Mouse (Mus musculus): ENCODE measurements around the gene Wdr18. TPM values are rescaled to one million over a fixed set of nuclear protein-coding genes. Genes with fewer than 3 reads are reported as not detected.

Wdr18 gene
- total and polyA plus RNA-seq, 3 experiments: 54.2 to 92.1 (median 70.8) TPM

DNA sequence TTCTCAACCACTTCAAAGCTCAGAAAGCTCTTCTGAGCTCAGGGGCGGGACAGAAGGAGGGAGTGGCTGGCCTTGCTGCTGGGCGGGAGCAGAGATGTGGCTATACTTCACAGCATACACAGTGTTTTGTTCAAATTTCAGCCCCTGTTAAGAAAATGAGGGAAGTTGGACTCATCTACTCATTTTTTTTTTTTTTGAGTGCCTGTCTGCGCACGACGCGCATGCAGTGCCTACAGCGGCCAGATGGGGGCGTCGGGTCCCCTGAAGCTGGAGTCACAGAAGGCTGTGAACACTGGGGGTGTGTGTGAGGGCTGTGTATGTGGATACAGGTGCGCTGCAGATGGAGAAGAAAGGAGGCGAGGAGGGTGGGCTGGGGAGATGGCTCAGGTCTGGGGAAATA lies 27.0 kb downstream of the Wdr18 start (continued):
- TF ChIP-seq E2F4 (IDR thresholded peaks at IDR 0.05; ENCODE audit: insufficient replicate concordance, low read depth, low read length): 0 out of 2 replicates have a peak, but pooled peaks have one; percentile 19
- TF ChIP-seq NELFE (IDR thresholded peaks at IDR 0.05; ENCODE audit: low read depth, low read length): no peak
- TF ChIP-seq MYC (IDR thresholded peaks at IDR 0.05; ENCODE audit: low read depth, low read length): no peak
- no peak for TF ChIP-seq CHD1 (IDR thresholded peaks at IDR 0.05; ENCODE audit: low read depth, low read length)
- no peak for TF ChIP-seq MEF2A (IDR thresholded peaks at IDR 0.05; ENCODE audit: borderline replicate concordance, low read depth, low read length)
- TF ChIP-seq ETS1 (conservative IDR thresholded peaks at IDR 0.05; ENCODE audit: low read depth, low read length): no peak
- TF ChIP-seq RAD21 (IDR thresholded peaks at IDR 0.05; ENCODE audit: low read depth, low read length): peak; percentile 65
- no peak for TF ChIP-seq IRF4 (IDR thresholded peaks at IDR 0.05; ENCODE audit: low read depth, low read length)
- TF ChIP-seq SMC3 (IDR thresholded peaks at IDR 0.05; ENCODE audit: low read depth, low read length): peak; percentile 72
- TF ChIP-seq JUND (conservative IDR thresholded peaks at IDR 0.05; ENCODE audit: low read depth, low read length): no peak
- no peak for TF ChIP-seq ELF1 (IDR thresholded peaks at IDR 0.05; ENCODE audit: low read depth, low read length)
- no peak for TF ChIP-seq POLR2AphosphoS2 (IDR thresholded peaks at IDR 0.05; ENCODE audit: low read depth, low read length)
- TF ChIP-seq NRF1 (IDR thresholded peaks at IDR 0.05; ENCODE audit: low read depth, low read length): peak; percentile 70
- no peak for TF ChIP-seq TCF12 (IDR thresholded peaks at IDR 0.05; ENCODE audit: low read depth, low read length)
- TF ChIP-seq USF2 (conservative IDR thresholded peaks at IDR 0.05; ENCODE audit: low read depth, low read length): no peak
- TF ChIP-seq POLR2A (IDR thresholded peaks at IDR 0.05; ENCODE audit: low read depth, low read length): 0 out of 2 replicates have a peak, but pooled peaks have one; percentile 15
- no peak for TF ChIP-seq UBTF (IDR thresholded peaks at IDR 0.05; ENCODE audit: low read depth, low read length)

DNA sequence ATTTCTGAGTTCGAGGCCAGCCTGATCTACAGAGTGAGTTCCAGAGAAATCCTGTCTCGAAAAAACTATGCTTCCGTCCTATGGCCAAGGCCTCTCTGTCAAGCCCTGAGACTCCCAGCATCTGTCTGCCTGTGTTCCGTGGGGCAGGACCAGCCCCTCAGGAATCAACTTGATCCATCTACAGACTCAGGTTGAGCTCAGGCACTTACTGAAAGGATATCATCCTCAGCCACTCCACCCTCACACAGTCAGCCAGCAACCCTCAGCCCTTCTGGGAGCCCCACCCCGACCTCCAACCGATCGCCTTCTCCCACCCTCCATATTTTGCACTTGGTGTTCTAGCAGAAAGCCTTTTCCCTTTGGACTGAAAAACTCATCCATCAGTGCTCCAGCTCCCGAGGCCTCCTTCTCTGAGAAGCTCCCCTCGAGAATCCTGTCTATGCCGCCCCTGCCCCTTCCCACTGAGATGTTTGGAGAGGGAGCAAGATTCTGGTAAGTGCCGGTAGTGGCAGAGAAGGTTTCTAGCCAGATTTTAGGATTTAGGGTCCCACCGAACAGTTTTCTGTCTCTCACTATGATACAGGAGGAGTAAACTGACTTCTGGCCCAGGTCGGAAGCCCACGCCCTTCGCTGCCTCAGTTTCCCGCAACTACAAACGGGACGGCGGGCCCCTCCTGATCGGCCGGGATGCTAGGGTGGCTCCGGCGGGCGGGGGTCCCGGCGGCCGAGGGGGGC lies 28.0 kb downstream of the Wdr18 start:
- peak overlapping the region; percentile 37 to 67 (median 66) for H3K4me3 ChIP-seq (replicated peaks in 1 of 3; ENCODE audit: low read depth in 2 of 3, low read length in 2 of 3, poor library complexity in 1 of 3)
- H3K4me1 ChIP-seq (ENCODE audit: control insufficient read depth in 1 of 2, insufficient read depth in 2 of 2): peaks cover 12 to 44% of the 10 kb centered on the region in 2 experiments
- peak overlapping the region; percentile 27 for H3K4me2 ChIP-seq (ENCODE audit: insufficient read depth, low read depth, poor library complexity, severe bottlenecking)
- H3K27ac ChIP-seq (ENCODE audit: insufficient read depth, low read depth): no peak overlapping the region
- peaks cover 11% of the 10 kb centered on the region for H3K79me2 ChIP-seq (replicated peaks; ENCODE audit: control insufficient read depth, extremely low read depth, insufficient read depth, poor library complexity, severe bottlenecking)
- dilution Hi-C loops (cut with MboI; ENCODE audit: extremely low pct_ligation_motif_present, extremely low pct_unique_long_range_greater_than_20kb, low sequenced_read_pairs): no loop called here
- TF ChIP-seq ZNF384 (IDR thresholded peaks at IDR 0.05; ENCODE audit: low read depth, low read length): no peak
- TF ChIP-seq ZC3H11A (IDR thresholded peaks at IDR 0.05; ENCODE audit: low read depth, low read length): no peak
- no peak for TF ChIP-seq IRF4 (IDR thresholded peaks at IDR 0.05; ENCODE audit: low read depth, low read length)
- no peak for TF ChIP-seq JUND (conservative IDR thresholded peaks at IDR 0.05; ENCODE audit: low read depth, low read length)
- TF ChIP-seq USF1 (IDR thresholded peaks at IDR 0.05; ENCODE audit: low read depth, low read length): no peak
- TF ChIP-seq RCOR1 (conservative IDR thresholded peaks at IDR 0.05; ENCODE audit: low read depth, low read length): no peak
- TF ChIP-seq EP300 (IDR thresholded peaks at IDR 0.05; ENCODE audit: low read length): no peak
- no peak for TF ChIP-seq MAX (IDR thresholded peaks at IDR 0.05; ENCODE audit: low read length)
- TF ChIP-seq GABPA (IDR thresholded peaks at IDR 0.05; ENCODE audit: insufficient replicate concordance, low read depth, low read length): no peak
- no peak for TF ChIP-seq NELFE (IDR thresholded peaks at IDR 0.05; ENCODE audit: low read depth, low read length)
- no peak for TF ChIP-seq MEF2A (IDR thresholded peaks at IDR 0.05; ENCODE audit: borderline replicate concordance, low read depth, low read length)
- TF ChIP-seq MAFK (IDR thresholded peaks at IDR 0.05; ENCODE audit: insufficient replicate concordance, low read length): no peak
- no peak for TF ChIP-seq RAD21 (IDR thresholded peaks at IDR 0.05; ENCODE audit: low read depth, low read length)
- TF ChIP-seq POLR2A (IDR thresholded peaks at IDR 0.05; ENCODE audit: low read depth, low read length): no peak
- TF ChIP-seq ETS1 (conservative IDR thresholded peaks at IDR 0.05; ENCODE audit: low read depth, low read length): no peak
- no peak for TF ChIP-seq TBP (conservative IDR thresholded peaks at IDR 0.05; ENCODE audit: low read depth, low read length)
- no peak for TF ChIP-seq MYC (IDR thresholded peaks at IDR 0.05; ENCODE audit: low read depth, low read length)
- no peak for TF ChIP-seq POLR2AphosphoS2 (IDR thresholded peaks at IDR 0.05; ENCODE audit: low read depth, low read length)
- TF ChIP-seq SMC3 (IDR thresholded peaks at IDR 0.05; ENCODE audit: low read depth, low read length): no peak
- no peak for TF ChIP-seq HCFC1 (IDR thresholded peaks at IDR 0.05; ENCODE audit: low read depth, low read length)
- peaks cover 11 to 24% of the 10 kb centered on the region in 2 experiments for H3K36me3 ChIP-seq (replicated peaks in 1 of 2; ENCODE audit: control insufficient read depth in 1 of 2, insufficient read depth in 1 of 2, low read length in 1 of 2)
- peak overlapping the region; percentile 35; the same call in 1 of the 2 replicates for H3K9ac ChIP-seq (ENCODE audit: insufficient read depth, low read depth)
- no peak for DNase-seq (ENCODE audit: extremely low read depth)
- in situ Hi-C loops (cut with MboI; ENCODE audit: low pct_ligation_motif_present, low pct_unique_long_range_greater_than_20kb, low sequenced_read_pairs): loop anchor here (5.0 kb wide), 2 partner anchors 124 to 154 kb away; partner anchors contain the start of gene Cbarp
- H3K27me3 ChIP-seq (replicated peaks): peaks cover 3% of the 10 kb centered on the region
- H3K9me3 ChIP-seq (replicated peaks; ENCODE audit: low read length): peaks cover 14% of the 10 kb centered on the region
